Mouse (Mus musculus) megakaryocyte, embryonic 14.5 days (primary cell): ENCODE measurements around the gene Zdhhc14.

Experiments used
- FLI1 ChIP-seq: IDR thresholded peaks from 2 replicates; pipeline ENCODE4 v1.6.1; 2012; ENCODE audit warnings: low read length, inconsistent platforms, mixed read lengths
- GATA1 ChIP-seq: IDR thresholded peaks from 3 replicates; pipeline ENCODE4 v1.6.1; 2012; ENCODE audit warnings: mixed read lengths, low read length, inconsistent platforms, borderline replicate concordance

DNA sequence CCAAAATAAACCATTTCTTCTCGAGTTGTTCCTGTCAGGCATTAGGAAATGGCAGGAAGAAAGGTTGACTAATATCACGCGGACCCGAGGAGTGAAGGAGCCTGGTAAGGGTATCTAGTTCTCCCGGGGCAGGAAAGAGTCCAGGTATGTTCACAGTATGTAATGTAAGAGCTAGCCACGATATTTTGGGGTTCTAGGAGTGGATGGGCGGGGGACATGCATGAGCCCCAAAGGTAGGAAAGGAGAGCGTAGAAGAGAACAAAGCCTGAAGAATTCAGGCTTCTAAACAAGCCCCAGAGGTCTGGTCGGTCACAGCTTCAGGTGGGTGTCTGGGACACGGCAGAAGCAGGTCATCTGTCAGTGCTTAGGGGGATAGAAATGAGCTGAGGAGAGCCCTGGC, 27.1 kb downstream of the Zdhhc14 start:
- TF ChIP-seq GATA1: no peak
- no peak for TF ChIP-seq FLI1
